Mouse (Mus musculus) lung, postnatal 4 days (tissue): Measurements from ENCODE around the gene Bicral.

Experiments
- DNase-seq, 2 experiments: peaks; one replicate each; pipeline ENCODE4 v3.0.0; 2021

The Bicral gene

GRCm38 (mm10) chr17:46857903-46858748 is at the start of gene Bicral:
Bicral (minus strand) TSS chr17:46858482.
- peak; percentile 82 to 87 for DNase-seq

- peak; percentile 60 to 84 for DNase-seq
Measured at GRCm38 (mm10) chr17:46903876-46904490, 45.7 kb upstream of the Bicral start.

- no peak for DNase-seq
Measured at GRCm38 (mm10) chr17:46900941-46901340, 42.7 kb upstream of the Bicral start.

GRCm38 (mm10) chr17:46897221-46897950 is 39.1 kb upstream of the Bicral start:
- peak; percentile 42 to 51 for DNase-seq

- DNase-seq = no peak
Measured at GRCm38 (mm10) chr17:46895426-46895825, 37.1 kb upstream of the Bicral start.

- DNase-seq = peak; percentile 58 to 62
Measured at GRCm38 (mm10) chr17:46890843-46891594, 32.7 kb upstream of the Bicral start.

- DNase-seq = peak; percentile 97 to 98
Measured at GRCm38 (mm10) chr17:46890116-46890815, 32.0 kb upstream of the Bicral start, which contains the start of gene Tbcc. Tbcc (plus strand) TSS chr17:46890684.

GRCm38 (mm10) chr17:46889450-46890084 is 31.3 kb upstream of the Bicral start:
- peak; percentile 84 to 89 for DNase-seq

GRCm38 (mm10) chr17:46888511-46889212 is 30.4 kb upstream of the Bicral start:
- DNase-seq = peak; percentile 44 to 72

- peak in 1 of 2 experiments; percentile 53 for DNase-seq
Measured at GRCm38 (mm10) chr17:46885910-46886643, 27.8 kb upstream of the Bicral start.

GRCm38 (mm10) chr17:46885218-46885909 is 27.1 kb upstream of the Bicral start:
- no peak for DNase-seq

GRCm38 (mm10) chr17:46884766-46885165 is 26.5 kb upstream of the Bicral start:
- DNase-seq = no peak

- DNase-seq = no peak
Measured at GRCm38 (mm10) chr17:46883107-46883506, 24.8 kb upstream of the Bicral start.

- DNase-seq = no peak
Measured at GRCm38 (mm10) chr17:46881728-46882127, 23.4 kb upstream of the Bicral start.

- no peak for DNase-seq
Measured at GRCm38 (mm10) chr17:46880322-46880721, 22.0 kb upstream of the Bicral start.

GRCm38 (mm10) chr17:46879841-46880311 is 21.6 kb upstream of the Bicral start:
- DNase-seq = peak; percentile 77 to 88

- DNase-seq = no peak
Measured at GRCm38 (mm10) chr17:46877061-46877460, 18.8 kb upstream of the Bicral start.

- peak in 1 of 2 experiments; percentile 38 for DNase-seq
Measured at GRCm38 (mm10) chr17:46876371-46876950, 18.2 kb upstream of the Bicral start.

GRCm38 (mm10) chr17:46875626-46876025 is 17.3 kb upstream of the Bicral start:
- no peak for DNase-seq
